Mouse (Mus musculus) central nervous system, embryonic 11.5 days (tissue): ENCODE data around the gene Wdfy1. TPM values are rescaled to one million over a fixed set of nuclear protein-coding genes. Genes with fewer than 3 reads are reported as not detected.

Experiments
- polyA plus RNA-seq: library from polyadenylated mRNA; depleted of rRNA; stranded (reverse); fragments of >200 nt; gene quantifications from 2 replicates; pipeline ENCODE4 v1.2.3, GENCODE M21; 2012; rRNA removed

Wdfy1 gene
- 16.2 and 25.4 TPM in 2 replicates for polyA plus RNA-seq

DNA sequence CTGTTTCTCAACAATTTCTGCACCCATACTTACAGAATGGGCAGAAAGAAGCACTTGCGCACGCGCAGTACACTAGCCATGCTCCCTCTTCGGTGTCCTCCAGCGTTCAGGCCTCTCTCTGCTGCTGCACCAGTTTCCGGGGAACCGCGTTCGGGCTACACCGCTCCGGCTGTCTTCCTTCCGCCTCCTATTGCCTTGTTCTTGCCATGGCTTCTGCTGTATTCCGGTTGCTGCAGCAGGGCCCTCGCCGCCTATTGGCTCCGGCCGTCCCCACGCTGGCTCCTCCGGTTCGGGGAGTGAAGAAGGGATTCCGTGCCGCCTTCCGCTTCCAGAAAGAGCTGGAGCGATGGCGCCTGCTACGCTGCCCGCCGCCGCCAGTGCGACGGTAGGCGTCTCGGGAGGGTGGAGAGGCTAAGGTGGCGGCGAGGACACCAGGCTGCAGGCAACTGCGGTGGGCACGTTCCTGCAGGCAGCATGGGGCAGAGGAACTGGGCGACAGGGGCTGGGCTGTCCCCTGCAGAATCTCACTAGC is at the start of gene Wdfy1, which contains the start of gene Mrpl44:
Wdfy1 (minus strand) TSS at position 217 of the 532 bp plus-strand sequence.
Mrpl44 (plus strand) TSS at position 92 of the 532 bp plus-strand sequence.

DNA sequence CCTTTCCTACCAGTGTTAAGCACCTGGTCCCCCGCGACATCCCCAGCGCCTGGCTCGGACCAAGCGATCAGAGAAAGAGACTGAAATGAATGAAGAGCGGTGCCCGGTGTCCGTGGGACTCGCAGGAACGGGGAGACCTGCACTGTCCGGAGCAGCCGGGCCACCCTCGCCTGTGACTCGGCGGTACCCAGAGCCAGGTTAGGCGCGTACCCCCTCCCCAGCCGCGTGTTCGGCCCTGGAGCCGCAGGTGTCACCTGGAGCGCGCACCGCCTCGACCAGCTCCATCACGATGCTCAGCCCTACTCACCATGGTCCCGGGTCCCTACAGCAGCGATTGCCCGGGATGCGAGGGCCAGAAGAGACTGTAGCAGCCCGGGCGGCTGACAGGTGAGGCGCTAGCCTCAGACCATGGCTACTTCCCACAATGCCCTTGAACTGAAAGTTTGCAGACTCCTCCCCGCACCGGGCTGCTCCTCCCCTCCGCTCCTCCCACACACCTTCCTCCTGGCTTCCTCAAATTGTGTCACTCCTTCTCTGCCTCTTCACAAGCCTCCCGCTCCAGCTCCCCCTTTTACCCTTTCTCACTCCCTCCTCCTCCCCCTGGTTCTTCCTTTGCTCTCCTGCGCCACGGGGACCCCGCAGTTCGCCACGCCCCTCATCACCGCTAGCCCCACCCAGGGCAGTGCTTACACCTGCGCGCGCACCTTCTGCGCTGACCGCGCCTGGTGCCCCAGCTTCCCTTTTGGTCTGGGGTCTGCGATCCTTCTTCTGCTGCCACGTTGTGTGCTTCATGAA is 104.2 kb downstream of the Wdfy1 start, which contains the start of gene Ap1s3:
Ap1s3 (minus strand) TSS at position 430 of the 795 bp plus-strand sequence.

Other genes with a start within 250 kb of the Wdfy1 start
- 1.7 and 3.2 TPM in 2 replicates for gene Ap1s3, start 104.2 kb downstream of the Wdfy1 start, polyA plus RNA-seq
- gene Mrpl44, start 125 bp downstream of the Wdfy1 start, polyA plus RNA-seq, result 19.0 and 27.7 TPM in 2 replicates
- gene Serpine2, start 85.0 kb upstream of the Wdfy1 start, polyA plus RNA-seq, result 26.8 and 53.3 TPM in 2 replicates